Mouse (Mus musculus) kidney, adult 2 months (tissue): ENCODE measurements around the gene Olfr1415.

Experiments used
- CTCF ChIP-seq: fragments of 200-500 bp; conservative IDR thresholded peaks from 2 replicates; pipeline ENCODE4 v1.5.1; 2011; ENCODE audit warnings: low read depth, mild to moderate bottlenecking, control low read depth, low read length, moderate library complexity, mixed read lengths; ENCODE audit not compliant: insufficient read depth, insufficient read length
- POLR2A ChIP-seq: fragments of 200-500 bp; IDR thresholded peaks from one replicate; pipeline ENCODE4 v1.6.1; 2011; ENCODE audit warnings: low read depth, low read length, control low read depth

GRCm38 (mm10) chr1:92468891-92469290 lies 27.0 kb downstream of the Olfr1415 start:
- TF ChIP-seq POLR2A (no peak), CTCF (no peak)
